Mouse (Mus musculus): ENCODE measurements around the gene Riok1.

The Riok1 gene

GRCm38 (mm10) chr13:38036343-38037043 lies at the start of gene Riok1:
Riok1 (plus strand) TSS chr13:38036995.
- no peak for DNase-seq (ENCODE audit: low spot score)

- DNase-seq (ENCODE audit: low spot score), result no peak
Observed at GRCm38 (mm10) chr13:37989701-37990100, 47.1 kb upstream of the Riok1 start.

- DNase-seq (ENCODE audit: low spot score), result no peak
Observed at GRCm38 (mm10) chr13:37992638-37993371, 44.0 kb upstream of the Riok1 start.

- DNase-seq (ENCODE audit: low spot score), result no peak
Observed at GRCm38 (mm10) chr13:37993376-37993703, 43.5 kb upstream of the Riok1 start.

GRCm38 (mm10) chr13:37993704-37994404 lies 42.9 kb upstream of the Riok1 start, which contains the start of gene Ssr1:
Ssr1 (minus strand) TSS chr13:37994217.
- DNase-seq (ENCODE audit: low spot score), result peak; percentile 96

GRCm38 (mm10) chr13:37994405-37994749 lies 42.4 kb upstream of the Riok1 start:
- no peak for DNase-seq (ENCODE audit: low spot score)

GRCm38 (mm10) chr13:37999713-38000112 lies 37.1 kb upstream of the Riok1 start:
- DNase-seq (ENCODE audit: low spot score), result no peak

GRCm38 (mm10) chr13:38002461-38002860 lies 34.3 kb upstream of the Riok1 start:
- DNase-seq (ENCODE audit: low spot score), result no peak

- no peak for DNase-seq (ENCODE audit: low spot score)
Observed at GRCm38 (mm10) chr13:38007972-38008371, 28.8 kb upstream of the Riok1 start.

- peak; percentile 18 for DNase-seq (ENCODE audit: low spot score)
Observed at GRCm38 (mm10) chr13:38009721-38010408, 26.9 kb upstream of the Riok1 start.

- no peak for DNase-seq (ENCODE audit: low spot score)
Observed at GRCm38 (mm10) chr13:38010444-38010910, 26.3 kb upstream of the Riok1 start.

GRCm38 (mm10) chr13:38012436-38012835 lies 24.4 kb upstream of the Riok1 start:
- no peak for DNase-seq (ENCODE audit: low spot score)

GRCm38 (mm10) chr13:38015591-38015990 lies 21.2 kb upstream of the Riok1 start:
- DNase-seq (ENCODE audit: low spot score), result no peak

- DNase-seq (ENCODE audit: low spot score), result no peak
Observed at GRCm38 (mm10) chr13:38018791-38019190, 18.0 kb upstream of the Riok1 start.

- DNase-seq (ENCODE audit: low spot score), result no peak
Observed at GRCm38 (mm10) chr13:38025874-38026273, 10.9 kb upstream of the Riok1 start.

- no peak for DNase-seq (ENCODE audit: low spot score)
Observed at GRCm38 (mm10) chr13:38027618-38028248, 9.1 kb upstream of the Riok1 start.

- no peak for DNase-seq (ENCODE audit: low spot score)
Observed at GRCm38 (mm10) chr13:38028407-38028806, 8.4 kb upstream of the Riok1 start.

GRCm38 (mm10) chr13:38037044-38037687 lies 371 bp downstream of the Riok1 start, which contains the start of gene Cage1:
Cage1 (minus strand) TSS chr13:38037069.
- peak; percentile 97 for DNase-seq (ENCODE audit: low spot score)

- DNase-seq (ENCODE audit: low spot score), result no peak
Observed at GRCm38 (mm10) chr13:38037811-38038210, 1.0 kb downstream of the Riok1 start.

GRCm38 (mm10) chr13:38049888-38050287 lies 13.1 kb downstream of the Riok1 start:
- no peak for DNase-seq (ENCODE audit: low spot score)

GRCm38 (mm10) chr13:38062678-38063077 lies 25.9 kb downstream of the Riok1 start:
- DNase-seq (ENCODE audit: low spot score), result no peak
